Mouse (Mus musculus): ENCODE measurements around the gene Hecw2.

Hecw2 gene

GRCm38 (mm10) chr1:53784291-53784720, 410.7 kb downstream of the Hecw2 start:
- peak; percentile 70 for DNase-seq (ENCODE audit: low read depth, low spot score)

GRCm38 (mm10) chr1:53782956-53783355, 412.0 kb downstream of the Hecw2 start:
- DNase-seq (ENCODE audit: low read depth, low spot score) = no peak

- no peak for DNase-seq (ENCODE audit: low read depth, low spot score)
Measured at GRCm38 (mm10) chr1:53782079-53782478, 412.9 kb downstream of the Hecw2 start.

GRCm38 (mm10) chr1:53781311-53781710, 413.7 kb downstream of the Hecw2 start:
- no peak for DNase-seq (ENCODE audit: low read depth, low spot score)

- DNase-seq (ENCODE audit: low read depth, low spot score) = no peak
Measured at GRCm38 (mm10) chr1:53776176-53776905, 418.6 kb downstream of the Hecw2 start.

- no peak for DNase-seq (ENCODE audit: low read depth, low spot score)
Measured at GRCm38 (mm10) chr1:53775545-53775944, 419.4 kb downstream of the Hecw2 start.

GRCm38 (mm10) chr1:53775036-53775435, 419.9 kb downstream of the Hecw2 start:
- no peak for DNase-seq (ENCODE audit: low read depth, low spot score)

- no peak for DNase-seq (ENCODE audit: low read depth, low spot score)
Measured at GRCm38 (mm10) chr1:53774571-53774970, 420.4 kb downstream of the Hecw2 start.

GRCm38 (mm10) chr1:53773994-53774393, 421.0 kb downstream of the Hecw2 start:
- peak; percentile 82 for DNase-seq (ENCODE audit: low read depth, low spot score)

GRCm38 (mm10) chr1:53772967-53773366, 422.0 kb downstream of the Hecw2 start:
- no peak for DNase-seq (ENCODE audit: low read depth, low spot score)

- DNase-seq (ENCODE audit: low read depth, low spot score) = no peak
Measured at GRCm38 (mm10) chr1:53771476-53771875, 423.5 kb downstream of the Hecw2 start.

- no peak for DNase-seq (ENCODE audit: low read depth, low spot score)
Measured at GRCm38 (mm10) chr1:53766112-53766511, 428.9 kb downstream of the Hecw2 start.

GRCm38 (mm10) chr1:53757316-53757715, 437.7 kb downstream of the Hecw2 start:
- peak; percentile 70 for DNase-seq (ENCODE audit: low read depth, low spot score)

Data from 3T3-L1 (cell line).